Mouse (Mus musculus): ENCODE results near the gene Xpr1. TPM values are rescaled to one million over a fixed set of nuclear protein-coding genes. Genes with fewer than 3 reads are reported as not detected.
A peak's percentile ranks its signal among the peaks of the same experiment; 100 is the strongest.
"Not testable (repeated sequence)": the region's sequence is repeated elsewhere in the genome, so short reads cannot be mapped to it uniquely, and the experiment has no call there.

The Xpr1 gene
- polyA plus RNA-seq, 3 experiments from 2014 or later = 13.1 to 23.6 (median 16.5) TPM

DNA sequence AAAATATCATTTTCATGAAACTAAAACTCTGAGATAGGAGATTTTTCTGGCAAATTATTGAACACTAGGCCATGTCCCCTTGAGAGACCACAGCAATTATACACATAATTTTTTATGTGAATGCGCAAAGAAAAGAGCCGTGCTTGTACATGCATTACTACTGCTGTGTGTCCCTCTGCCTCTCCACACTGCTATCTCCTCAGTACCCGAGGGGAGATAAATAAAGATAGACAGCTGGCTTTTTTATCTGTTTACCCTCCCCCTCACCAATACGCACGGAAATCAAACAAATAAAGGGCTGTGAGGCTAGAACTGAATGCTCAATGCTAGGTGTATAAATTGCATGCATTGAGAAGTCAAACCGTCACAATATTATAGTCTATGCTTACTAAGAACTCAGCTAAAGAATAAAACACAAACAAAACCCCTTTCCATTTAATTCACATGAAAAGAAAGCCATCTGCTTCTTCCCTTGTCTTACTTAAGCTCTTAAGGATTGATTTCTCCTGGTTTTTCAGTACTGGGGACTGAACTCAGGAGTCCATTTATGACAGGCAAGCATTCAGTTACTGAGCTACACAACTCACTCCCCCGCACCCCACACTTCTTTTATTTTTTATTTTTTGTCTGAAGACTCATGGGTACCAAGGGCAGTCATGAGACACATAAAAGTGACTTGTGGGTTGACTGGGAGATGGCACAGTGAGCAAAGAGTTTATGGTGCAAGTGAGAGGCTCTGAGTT is 97.0 kb downstream of the Xpr1 start:
- ATAC-seq = no peak

DNA sequence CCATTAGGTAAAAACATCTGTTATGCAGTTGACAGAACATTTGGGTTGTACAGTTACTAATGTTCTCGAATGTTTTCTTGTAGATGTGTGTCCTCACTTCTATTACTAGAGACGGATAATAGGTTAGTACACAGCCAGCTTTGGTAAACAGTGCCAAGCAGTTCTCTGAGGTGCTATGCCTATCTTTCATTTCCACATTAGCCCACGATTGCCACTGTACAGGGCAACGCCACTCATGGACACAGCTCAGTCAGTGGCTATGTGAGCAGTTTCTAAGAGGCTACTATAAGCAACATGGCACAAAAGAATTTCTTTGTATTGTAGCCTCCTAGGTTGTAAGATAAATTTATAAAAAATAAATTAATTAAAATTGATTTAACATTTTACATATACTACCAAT is 97.7 kb downstream of the Xpr1 start:
- no peak for ATAC-seq

DNA sequence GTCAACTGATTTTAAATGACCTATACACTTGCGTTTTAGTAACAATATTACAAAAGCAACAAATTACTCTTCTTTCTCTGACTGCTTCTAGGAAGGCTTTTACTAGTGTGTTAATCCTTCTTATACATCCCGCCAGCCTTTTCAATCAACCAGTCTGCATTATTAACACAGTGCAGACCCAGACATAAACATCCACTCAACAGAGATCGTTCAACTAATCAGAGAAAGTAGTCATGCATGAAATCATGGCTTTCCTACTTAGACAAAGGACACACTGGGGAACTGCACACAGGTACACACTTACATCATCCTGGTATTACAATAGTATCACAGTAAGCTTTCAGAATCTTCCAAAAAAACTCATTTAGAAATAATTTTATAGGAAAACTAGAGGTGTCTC is 105.5 kb downstream of the Xpr1 start:
- ATAC-seq = no peak

DNA sequence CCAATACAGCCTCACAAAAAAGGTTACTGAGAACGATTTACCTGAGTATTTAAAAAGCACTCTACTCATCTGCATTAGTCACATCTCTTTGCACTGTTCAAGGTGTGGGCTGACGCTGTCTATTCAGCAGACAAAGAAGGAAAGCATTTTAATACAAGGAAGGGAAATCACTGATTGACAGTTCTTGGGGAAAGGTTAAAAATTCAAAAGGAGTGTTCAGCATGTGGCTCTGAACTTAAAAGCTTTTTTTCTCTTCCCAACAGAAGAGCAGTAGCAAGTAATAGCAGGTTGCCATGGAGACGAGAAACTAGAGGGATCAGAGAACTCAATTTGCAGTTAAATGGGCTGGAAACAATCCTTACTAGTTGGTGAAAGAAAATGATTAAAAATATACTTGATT is 110.3 kb downstream of the Xpr1 start:
- ATAC-seq = no peak

DNA sequence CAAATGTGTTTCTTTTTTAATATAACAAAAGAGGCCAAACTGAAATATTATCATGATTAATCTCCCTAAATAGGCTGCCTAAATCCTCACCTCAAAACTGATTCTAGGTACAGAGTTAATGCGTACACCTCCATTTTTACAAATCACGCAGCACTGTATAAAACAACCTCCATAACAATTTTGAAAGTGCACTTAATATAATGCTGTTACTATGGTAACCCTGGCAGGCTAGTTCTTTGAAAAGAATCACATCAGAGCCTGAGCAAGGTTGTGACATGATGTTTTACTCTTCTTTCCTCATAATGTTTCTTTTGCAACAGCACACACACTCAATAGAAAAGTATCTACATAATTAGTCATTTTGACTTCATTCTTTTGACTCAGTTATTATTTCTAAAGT is 113.8 kb downstream of the Xpr1 start:
- no peak for ATAC-seq

DNA sequence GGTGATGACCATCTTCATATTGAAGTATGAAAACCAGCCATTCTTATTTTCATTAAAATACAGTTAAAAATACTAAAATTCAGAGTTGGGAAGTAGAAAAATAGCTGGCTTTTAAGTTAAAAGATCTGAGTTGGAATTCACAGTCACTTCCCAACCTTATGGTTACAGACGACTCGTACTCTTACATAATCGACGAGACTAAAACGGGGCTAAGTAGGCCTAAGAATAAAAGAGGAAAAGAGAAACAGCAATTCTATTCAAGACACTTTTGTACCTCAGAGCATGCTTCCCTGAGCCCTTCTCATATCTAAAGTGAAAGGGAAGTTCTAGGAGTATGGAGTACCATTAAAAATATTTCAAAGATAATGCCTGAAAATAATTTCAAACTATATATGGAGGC is 119.6 kb downstream of the Xpr1 start:
- ATAC-seq = no peak

DNA sequence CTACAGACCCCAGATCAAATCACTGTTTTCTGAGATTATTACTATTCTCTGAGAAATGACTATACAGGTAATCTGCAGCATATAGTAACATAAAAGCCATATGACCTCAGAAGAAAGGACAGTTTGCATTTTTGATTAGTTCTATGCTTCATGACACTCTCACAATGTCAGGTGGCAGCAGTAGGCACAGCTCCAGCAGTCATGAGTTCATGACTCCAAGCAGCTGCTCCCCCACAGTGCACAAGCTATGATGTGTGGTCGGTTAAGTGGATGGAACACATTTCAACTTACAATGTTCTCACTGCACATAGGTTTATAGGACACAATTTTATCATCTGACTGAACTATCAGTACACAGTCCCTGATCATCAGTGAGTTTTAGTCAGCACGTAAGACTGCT is 120.0 kb downstream of the Xpr1 start:
- no peak for ATAC-seq

DNA sequence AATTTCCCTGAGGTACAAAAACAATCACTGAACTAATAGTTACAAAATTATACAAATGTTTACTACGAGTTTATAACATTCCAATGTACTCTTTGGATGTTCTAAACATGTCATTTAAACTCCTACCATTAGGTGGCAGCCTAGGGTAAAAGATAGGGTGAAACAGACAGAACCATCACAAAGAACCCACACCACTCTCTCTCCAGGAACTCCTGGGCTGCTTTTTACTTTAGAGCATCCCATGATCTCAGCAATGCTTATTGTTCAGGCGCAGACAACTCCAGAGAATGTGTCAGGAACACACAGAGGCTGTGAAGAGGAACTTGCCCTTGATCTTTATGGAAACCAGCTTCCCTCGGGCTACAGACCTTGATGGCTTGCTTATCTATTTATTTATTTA is 123.8 kb downstream of the Xpr1 start:
- peak; percentile 91 for ATAC-seq

DNA sequence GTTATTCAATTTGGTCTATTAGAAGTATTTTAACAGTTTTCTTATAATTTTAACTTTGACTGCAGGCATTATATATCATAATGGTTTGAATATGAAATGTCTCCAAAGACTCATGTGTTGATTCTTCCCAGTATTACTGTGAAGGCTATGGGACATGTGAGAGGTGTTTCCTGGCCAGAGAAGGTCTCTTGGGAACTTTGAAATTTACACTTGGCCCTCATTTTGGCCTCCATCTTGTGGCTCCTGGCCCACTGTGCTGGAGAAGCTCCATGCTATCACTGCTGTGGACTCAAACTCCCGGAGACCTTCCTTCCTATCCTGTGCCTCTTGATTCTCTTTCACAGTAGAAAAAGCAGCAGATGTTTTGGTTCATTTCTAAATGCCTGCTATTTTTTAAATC is 127.8 kb downstream of the Xpr1 start:
- no peak for ATAC-seq

DNA sequence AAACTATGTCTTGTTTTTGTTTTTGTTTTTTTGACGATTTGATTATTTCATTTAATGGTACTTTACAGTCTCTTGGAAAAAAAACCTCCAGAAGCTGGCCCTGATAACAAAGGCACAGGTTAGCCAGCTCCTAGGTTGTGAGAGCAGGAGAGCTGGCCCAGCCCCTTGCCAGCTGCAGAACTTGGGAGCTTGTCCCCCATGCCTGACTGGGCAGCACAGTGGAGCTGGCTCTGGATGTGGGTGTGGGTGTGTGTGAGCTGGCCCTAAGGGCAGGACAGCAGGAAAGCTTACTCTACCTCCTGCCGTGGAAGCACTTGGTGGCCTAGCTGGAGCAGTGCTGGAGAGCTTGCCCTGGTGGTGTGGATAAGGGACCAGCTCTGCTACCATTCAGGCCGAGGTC is 129.2 kb downstream of the Xpr1 start:
- ATAC-seq = no peak

DNA sequence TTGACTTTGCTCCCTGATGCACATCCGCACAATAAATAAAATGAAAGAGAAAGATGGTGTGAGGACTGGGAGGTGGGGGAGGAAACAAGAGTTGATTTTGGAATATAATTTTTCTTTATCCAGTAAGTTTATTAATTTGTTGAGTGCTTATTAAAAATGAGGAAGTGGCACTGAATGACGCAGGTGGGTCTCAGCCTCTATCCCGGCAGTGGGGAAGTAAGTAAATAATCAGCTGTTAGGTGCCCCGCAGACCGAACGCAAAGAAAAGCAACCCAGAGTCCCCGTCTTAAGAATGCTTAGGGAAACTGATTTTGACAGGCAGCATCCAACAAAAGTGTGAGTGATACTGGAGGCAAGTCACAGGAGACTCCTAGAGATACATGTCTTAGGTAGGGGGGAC is 133.4 kb downstream of the Xpr1 start:
- no peak for ATAC-seq

DNA sequence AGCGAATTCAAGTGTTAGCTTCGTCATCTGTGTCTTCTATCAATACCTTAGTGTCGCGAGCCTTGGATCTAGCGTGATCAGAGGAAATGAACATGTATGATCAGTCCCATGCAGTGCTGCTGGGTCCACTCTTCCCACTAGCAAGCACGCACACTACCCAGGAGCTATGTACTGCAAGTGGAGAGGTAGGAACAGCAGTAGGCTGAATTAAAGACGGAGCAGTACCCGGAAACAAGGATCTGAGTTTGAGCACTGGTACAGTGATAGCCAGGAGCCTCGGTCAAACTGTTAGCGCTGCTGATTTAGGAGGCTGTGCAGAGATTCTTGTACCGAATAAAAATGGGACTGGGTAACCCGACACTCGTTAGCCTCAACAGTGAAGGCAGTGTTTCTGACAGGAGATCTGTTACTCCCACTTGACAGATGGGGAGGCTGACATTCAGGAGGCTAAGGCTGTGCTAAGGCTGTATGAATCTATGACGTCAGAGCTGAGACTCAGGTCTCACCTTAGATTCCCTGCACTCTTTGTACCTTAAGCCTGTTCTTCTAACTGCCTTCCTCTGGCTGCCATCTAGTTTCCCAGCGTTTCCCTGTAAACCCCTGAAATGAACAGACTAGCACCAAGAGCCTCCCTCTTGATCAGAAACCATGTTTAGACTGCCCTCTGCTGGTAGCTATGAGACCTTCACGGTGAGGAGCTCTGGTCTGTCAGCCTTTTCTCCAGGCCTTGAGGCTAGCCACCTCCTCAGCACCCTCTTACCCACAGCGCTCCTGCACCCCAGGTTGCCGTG is 136.0 kb downstream of the Xpr1 start:
- peak; percentile 80 for ATAC-seq

DNA sequence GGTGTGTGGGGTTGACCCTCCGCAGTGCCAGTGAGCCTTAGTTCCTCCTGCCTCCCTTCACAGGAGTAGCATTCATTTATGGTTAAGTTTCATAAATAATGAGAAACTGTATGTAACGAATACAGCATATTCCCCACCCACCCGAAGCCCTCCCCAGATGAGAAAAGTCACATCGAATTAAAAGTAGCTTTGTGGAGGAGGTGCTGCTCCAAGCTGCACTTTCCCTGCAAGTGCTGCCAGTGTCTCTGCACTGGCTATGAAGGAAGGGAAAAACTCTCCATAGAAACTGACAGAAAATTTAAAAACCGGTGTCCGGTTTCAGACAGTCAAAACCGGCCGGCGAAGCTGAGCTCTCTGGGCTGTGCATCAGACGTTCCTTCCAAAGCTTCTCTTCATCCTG is 136.9 kb downstream of the Xpr1 start:
- no peak for ATAC-seq

DNA sequence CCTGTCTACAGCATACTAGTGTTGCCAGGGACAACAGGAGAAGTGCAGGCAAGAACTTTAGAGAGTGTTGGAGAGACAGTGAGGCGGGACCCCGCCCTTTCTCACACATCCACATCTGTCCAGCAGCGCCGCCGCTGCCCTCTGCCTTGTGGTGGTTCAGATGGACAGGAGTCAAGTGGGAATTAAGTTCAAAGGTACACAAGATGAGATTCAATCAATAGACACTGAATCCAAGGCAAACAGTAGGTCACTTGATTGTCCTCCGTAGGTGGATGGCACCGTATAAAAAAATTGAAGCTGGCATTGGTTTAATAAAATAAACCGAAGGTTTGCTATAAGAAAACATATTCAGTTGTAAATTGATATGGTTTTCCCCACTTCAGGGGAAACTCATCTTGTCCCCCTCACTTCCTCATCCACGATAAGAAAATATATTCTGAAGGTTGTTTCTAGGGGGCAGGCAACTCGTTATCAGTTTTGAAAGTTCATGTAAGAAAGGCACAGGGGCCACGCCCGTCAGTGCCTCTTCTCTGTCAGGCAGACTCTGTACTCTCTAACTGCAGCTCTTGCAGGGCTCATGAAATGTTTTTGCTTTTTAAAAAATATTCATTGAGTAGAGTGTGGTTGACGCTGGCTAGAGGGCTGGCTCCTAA is 140.7 kb downstream of the Xpr1 start:
- no peak for ATAC-seq

DNA sequence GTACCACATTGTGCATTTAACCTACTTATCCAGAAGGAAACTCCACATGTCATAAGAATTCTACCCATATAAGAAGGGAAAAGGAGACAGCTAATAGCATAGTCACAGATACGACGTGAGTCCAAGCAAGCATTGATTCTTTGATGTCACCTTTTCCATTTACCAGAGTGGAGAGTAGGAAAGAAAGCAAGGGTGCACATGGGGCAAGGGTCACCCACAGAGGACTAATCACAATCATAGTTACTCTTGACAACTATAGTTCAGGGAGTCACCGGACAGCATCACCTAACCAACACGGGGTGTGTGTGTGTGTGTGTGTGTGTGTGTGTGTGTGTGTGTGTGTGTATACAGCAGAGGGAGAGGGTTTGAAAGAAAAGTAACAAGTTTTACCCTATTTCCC is 141.4 kb downstream of the Xpr1 start:
- no peak for ATAC-seq

DNA sequence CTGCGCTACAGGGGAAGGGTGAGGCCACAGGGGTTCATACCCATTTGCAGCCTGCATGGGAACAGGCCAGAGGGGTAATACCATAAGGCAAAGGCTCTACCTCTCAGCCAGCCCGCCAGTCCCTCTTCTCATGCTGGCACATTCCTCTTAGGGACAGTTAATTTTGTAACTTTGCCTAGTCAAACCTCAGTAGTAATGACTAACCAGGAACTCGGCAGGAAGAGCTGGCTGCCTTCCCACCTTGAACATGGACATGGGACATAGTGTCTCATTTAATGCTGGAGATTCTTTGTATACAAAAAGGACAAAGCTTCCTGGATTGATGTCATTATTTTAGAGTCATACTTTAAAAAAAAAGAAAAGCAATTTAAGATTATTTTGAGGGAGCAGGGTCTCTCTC is 142.2 kb downstream of the Xpr1 start:
- no peak for ATAC-seq

DNA sequence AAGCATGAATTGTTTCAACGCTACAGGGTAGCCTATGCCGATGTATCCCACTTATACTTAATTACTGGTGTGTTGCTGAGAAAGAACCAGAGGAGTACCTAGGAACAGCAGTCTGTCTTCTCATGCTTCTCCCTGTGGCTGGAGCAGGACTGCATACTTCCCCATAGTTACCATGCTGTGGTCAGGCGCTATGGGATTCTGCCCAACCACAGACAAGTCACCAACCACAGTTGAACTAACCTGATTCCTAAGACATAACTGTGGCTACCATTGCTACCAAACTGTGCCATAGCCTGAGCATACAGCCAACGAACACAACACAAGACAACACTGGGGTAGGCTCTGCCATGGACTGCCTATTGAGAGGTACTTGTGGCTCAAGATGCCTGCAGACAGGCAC is 144.3 kb downstream of the Xpr1 start:
- no peak for ATAC-seq

DNA sequence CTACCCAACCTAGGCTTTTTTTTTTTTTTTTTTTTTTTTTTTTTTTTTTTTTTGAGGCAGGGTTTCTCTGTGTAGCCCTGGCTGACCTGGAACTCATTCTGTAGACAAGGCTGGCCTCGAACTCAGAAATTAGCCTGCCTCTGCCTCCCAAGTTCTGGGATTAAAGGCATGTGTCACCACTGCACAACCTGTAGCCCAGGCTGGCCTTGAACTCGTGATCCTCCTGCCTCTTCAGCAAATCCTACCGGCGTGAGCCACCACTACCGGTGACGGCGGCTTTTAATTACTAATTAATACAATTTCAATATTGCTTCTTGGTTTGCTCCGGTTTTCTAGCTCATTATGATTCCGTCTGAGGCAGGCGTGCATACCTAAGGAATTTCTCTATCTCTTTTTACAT is 154.7 kb downstream of the Xpr1 start:
- not testable (repeated sequence) for ATAC-seq

DNA sequence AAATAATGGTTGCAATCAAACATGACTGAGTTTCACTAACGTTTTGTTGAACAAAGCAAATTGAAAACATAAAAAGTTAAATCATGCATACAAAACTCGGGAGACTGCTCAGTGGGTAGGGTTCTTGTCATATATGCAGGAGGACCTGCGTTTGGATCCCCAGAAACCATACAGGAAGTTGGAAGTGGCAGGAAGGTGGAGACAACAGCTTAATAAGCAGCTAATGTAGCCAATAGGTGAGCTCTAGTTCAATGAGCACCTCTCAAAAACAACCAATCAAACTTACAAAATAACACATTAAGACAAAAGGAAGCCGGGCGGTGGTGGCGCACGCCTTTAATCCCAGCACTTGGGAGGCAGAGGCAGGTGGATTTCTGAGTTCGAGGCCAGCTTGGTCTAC is 162.9 kb downstream of the Xpr1 start:
- ATAC-seq = no peak

DNA sequence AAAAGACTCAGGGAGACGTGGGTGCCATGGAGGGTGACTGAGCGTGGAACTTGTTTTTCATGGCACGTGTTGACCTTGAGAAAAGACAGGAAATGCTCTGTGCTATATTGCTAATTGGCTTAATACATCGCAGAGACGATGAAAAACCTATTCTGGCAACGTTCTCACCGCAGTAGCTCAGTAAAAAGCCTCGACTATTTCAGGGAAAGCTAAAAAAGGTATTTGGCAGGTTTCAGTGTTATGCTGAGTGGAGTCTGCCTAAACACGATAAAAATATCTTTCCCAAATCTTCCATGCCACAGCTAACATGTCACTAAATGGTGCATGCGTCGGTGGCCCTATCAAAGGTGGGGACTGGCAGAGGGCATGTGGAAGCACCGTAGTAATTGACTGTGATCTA is 164.1 kb downstream of the Xpr1 start:
- no peak for ATAC-seq

DNA sequence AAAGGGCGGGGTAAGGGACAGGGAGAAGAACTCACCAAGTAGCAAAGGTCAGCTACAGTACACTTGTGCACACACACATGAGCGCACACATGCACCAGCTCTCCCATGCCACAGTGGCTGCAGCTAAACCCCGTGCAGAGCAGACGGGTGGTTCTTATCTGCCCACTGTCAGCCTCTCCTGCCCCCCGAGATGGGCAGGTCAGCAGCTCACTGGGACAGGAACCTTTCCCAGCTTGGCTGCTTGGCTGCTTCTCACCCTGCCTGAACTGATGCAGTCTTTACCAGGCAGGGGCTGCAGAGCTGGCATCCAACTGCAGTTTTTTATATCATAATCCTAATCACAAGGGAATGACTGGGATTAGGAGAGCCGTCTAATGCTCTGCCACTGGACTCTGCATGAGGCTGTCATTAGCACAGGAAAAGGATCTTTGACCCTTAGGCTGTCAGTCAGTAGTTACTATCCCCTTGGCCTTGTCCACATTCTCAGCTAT is 164.5 kb downstream of the Xpr1 start:
- ATAC-seq = no peak

DNA sequence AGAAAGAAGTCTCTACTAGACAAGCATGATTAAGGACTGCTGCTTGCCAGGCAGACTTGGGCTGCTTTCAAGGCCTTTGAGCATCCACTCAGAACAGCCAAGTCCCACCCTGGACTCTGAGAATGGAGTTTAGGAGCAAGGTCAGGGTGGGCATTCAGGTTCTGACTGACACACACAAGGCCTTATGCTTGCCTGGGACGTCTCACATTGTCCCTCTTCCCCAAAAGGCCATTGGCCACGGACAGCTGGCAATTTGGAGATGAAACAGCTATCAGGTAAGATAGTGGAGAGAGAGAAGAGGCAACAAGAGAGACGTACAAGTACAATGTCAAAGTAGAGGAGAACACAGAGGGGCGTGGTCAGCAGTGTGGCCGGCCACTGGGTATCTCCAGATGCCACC is 165.6 kb downstream of the Xpr1 start:
- no peak for ATAC-seq

DNA sequence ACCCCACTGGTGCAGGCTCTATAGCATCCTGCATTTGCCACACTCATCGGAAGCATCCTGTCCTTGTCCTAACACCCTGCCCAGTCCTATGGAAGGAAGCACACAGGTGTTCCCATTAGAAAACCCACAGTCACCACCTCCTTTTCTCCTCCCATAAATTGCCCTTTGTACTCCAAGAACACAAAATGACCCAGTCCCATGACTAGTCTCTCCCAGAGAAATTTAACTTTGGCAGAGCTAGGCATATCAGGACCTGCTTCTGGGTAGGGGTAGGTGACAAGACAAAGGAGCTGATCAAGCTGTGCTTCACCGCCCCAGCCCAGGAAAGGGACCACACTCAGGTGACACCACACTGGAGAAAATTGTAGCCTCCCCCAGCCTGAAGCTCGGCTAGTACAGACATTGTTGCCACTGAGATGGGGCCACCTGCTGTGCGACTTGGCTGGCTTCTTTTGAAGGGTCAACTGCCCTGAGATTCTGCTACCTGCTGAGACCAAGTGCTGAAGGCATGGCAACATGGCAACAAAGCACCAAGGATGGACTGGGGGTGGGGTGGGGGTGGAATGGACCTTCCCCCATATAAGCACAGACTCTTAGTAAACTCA is 166.6 kb downstream of the Xpr1 start:
- ATAC-seq = no peak

All from inflammation-experienced regulatory T-cells, adult 6 months (primary cell).